Mouse (Mus musculus) MEL (cell line): ENCODE measurements around the gene Ifnar2. TPM values are rescaled to one million over a fixed set of nuclear protein-coding genes. Genes with fewer than 3 reads are reported as not detected.

Experiments
- DNase-seq: peaks from one replicate; pipeline ENCODE4 v3.0.0; 2011; ENCODE audit warnings: low read depth, low spot score
- H3K27ac ChIP-seq: 2 replicates; pipeline ENCODE4 v1.5.1; 2012; ENCODE audit warnings: low read depth, mild to moderate bottlenecking, control low read depth, low read length, moderate library complexity; ENCODE audit not compliant: control insufficient read depth
- H3K27me3 ChIP-seq, 2 experiments: fragments of 150-350 bp in 1 of 2; sonication (generic) in 1 of 2; 2 replicates each; pipeline ENCODE4 v1.6.1; 2012; ENCODE audit warnings: low read length in 2 of 2, mild to moderate bottlenecking in 2 of 2, improper control_type of control experiment in 1 of 2, moderate library complexity in 1 of 2; ENCODE audit not compliant: insufficient read depth in 2 of 2, control insufficient read depth in 1 of 2
- H3K36me3 ChIP-seq, 2 experiments: 2 replicates each; pipeline ENCODE4 v1.6.1; 2012 to 2014; ENCODE audit warnings: low read length in 2 of 2, improper control_type of control experiment in 1 of 2, inconsistent platforms in 1 of 2, mild to moderate bottlenecking in 1 of 2; ENCODE audit not compliant: insufficient read depth in 2 of 2, control insufficient read depth in 1 of 2
- H3K4me1 ChIP-seq, 2 experiments: fragments of 150-350 bp in 1 of 2; sonication (generic) in 1 of 2; 2 replicates each; pipeline ENCODE4 v1.6.1; 2012; ENCODE audit warnings: low read length in 2 of 2, improper control_type of control experiment in 1 of 2, mild to moderate bottlenecking in 1 of 2; ENCODE audit not compliant: insufficient read depth in 2 of 2, control insufficient read depth in 1 of 2
- H3K4me3 ChIP-seq, 2 experiments: fragments of 150-350 bp in 1 of 2; sonication (generic) in 1 of 2; 2 replicates each; pipeline ENCODE4 v1.5.1; 2012; ENCODE audit warnings: low read depth in 2 of 2, low read length in 2 of 2, mild to moderate bottlenecking in 2 of 2, moderate library complexity in 2 of 2, control low read depth in 1 of 2, improper control_type of control experiment in 1 of 2; ENCODE audit not compliant: control insufficient read depth in 1 of 2, insufficient read depth in 1 of 2
- H3K79me2 ChIP-seq: 2 replicates; pipeline ENCODE4 v1.6.1; 2012; ENCODE audit warnings: mild to moderate bottlenecking, low read length, moderate library complexity; ENCODE audit not compliant: control insufficient read depth, poor library complexity, insufficient read depth
- H3K9ac ChIP-seq: 2 replicates; pipeline ENCODE4 v1.6.1; 2012; ENCODE audit warnings: low read depth, mild to moderate bottlenecking, control low read depth, low read length, moderate library complexity; ENCODE audit not compliant: control insufficient read depth, poor library complexity, severe bottlenecking
- H3K9me3 ChIP-seq: fragments of 150-350 bp; sonication (generic); replicated peaks from 2 replicates; pipeline ENCODE4 v1.6.1; 2012; ENCODE audit warnings: mild to moderate bottlenecking, low read length, improper control_type of control experiment, moderate library complexity; ENCODE audit not compliant: insufficient read depth
- BHLHE40 ChIP-seq: IDR thresholded peaks from 2 replicates; pipeline ENCODE4 v1.6.1; 2012; ENCODE audit warnings: low read depth, mild to moderate bottlenecking, inconsistent platforms, low read length, improper control_type of control experiment, borderline replicate concordance
- CHD1 ChIP-seq: IDR thresholded peaks from 2 replicates; pipeline ENCODE4 v1.6.1; 2012; ENCODE audit warnings: low read depth, mild to moderate bottlenecking, inconsistent platforms, low read length, improper control_type of control experiment
- CHD2 ChIP-seq: IDR thresholded peaks from 2 replicates; pipeline ENCODE4 v1.6.1; 2011; ENCODE audit warnings: low read length, improper control_type of control experiment
- E2F4 ChIP-seq: IDR thresholded peaks from 2 replicates; pipeline ENCODE4 v1.6.1; 2011; ENCODE audit warnings: low read depth, low read length, improper control_type of control experiment, borderline replicate concordance
- EP300 ChIP-seq, 2 experiments: IDR thresholded peaks; 2 replicates each; pipeline ENCODE4 v1.6.1; 2011; ENCODE audit warnings: improper control_type of control experiment in 2 of 2, low read length in 2 of 2, low read depth in 1 of 2, mild to moderate bottlenecking in 1 of 2
- ETS1 ChIP-seq: IDR thresholded peaks from 2 replicates; pipeline ENCODE4 v1.6.1; 2012; ENCODE audit warnings: low read depth, mild to moderate bottlenecking, inconsistent platforms, low read length, improper control_type of control experiment, moderate library complexity
- GATA1 ChIP-seq: IDR thresholded peaks from 2 replicates; pipeline ENCODE4 v1.6.1; 2011; ENCODE audit warnings: low read depth, low read length, improper control_type of control experiment
- HCFC1 ChIP-seq: IDR thresholded peaks from 2 replicates; pipeline ENCODE4 v1.6.1; 2012; ENCODE audit warnings: low read depth, mild to moderate bottlenecking, inconsistent platforms, low read length, improper control_type of control experiment, moderate library complexity
- JUND ChIP-seq: IDR thresholded peaks from 2 replicates; pipeline ENCODE4 v1.6.1; 2011; ENCODE audit warnings: low read depth, mild to moderate bottlenecking, improper control_type of control experiment, low read length
- KAT2A ChIP-seq: conservative IDR thresholded peaks from 2 replicates; pipeline ENCODE4 v1.6.1; 2012; ENCODE audit warnings: low read depth, low read length, improper control_type of control experiment, inconsistent platforms
- MAFK ChIP-seq: IDR thresholded peaks from 2 replicates; pipeline ENCODE4 v1.6.1; 2011; ENCODE audit warnings: low read depth, mild to moderate bottlenecking, low read length, improper control_type of control experiment, borderline replicate concordance
- MAX ChIP-seq: IDR thresholded peaks from 2 replicates; pipeline ENCODE4 v1.6.1; 2011; ENCODE audit warnings: low read length, improper control_type of control experiment
- MAZ ChIP-seq: IDR thresholded peaks from 2 replicates; pipeline ENCODE4 v1.6.1; 2012; ENCODE audit warnings: low read depth, mild to moderate bottlenecking, inconsistent platforms, low read length, improper control_type of control experiment
- MXI1 ChIP-seq: IDR thresholded peaks from 2 replicates; pipeline ENCODE4 v1.6.1; 2011; ENCODE audit warnings: mild to moderate bottlenecking, low read depth, low read length, improper control_type of control experiment
- MYB ChIP-seq: IDR thresholded peaks from 2 replicates; pipeline ENCODE4 v1.6.1; 2011; ENCODE audit warnings: mild to moderate bottlenecking, low read depth, low read length, improper control_type of control experiment
- MYC ChIP-seq: IDR thresholded peaks from 2 replicates; pipeline ENCODE4 v1.6.1; 2011; ENCODE audit warnings: low read depth, mild to moderate bottlenecking, low read length, improper control_type of control experiment, moderate library complexity
- NELFE ChIP-seq: IDR thresholded peaks from 2 replicates; pipeline ENCODE4 v1.6.1; 2011; ENCODE audit warnings: low read depth, low read length, improper control_type of control experiment
- POLR2A ChIP-seq, 2 experiments: IDR thresholded peaks; 2 replicates each; pipeline ENCODE4 v1.6.1; 2011 to 2012; ENCODE audit warnings: low read length in 2 of 2, mild to moderate bottlenecking in 2 of 2, control low read depth in 1 of 2, improper control_type of control experiment in 1 of 2, low read depth in 1 of 2, moderate library complexity in 1 of 2; ENCODE audit not compliant: control insufficient read depth in 1 of 2, insufficient read depth in 1 of 2, poor library complexity in 1 of 2
- POLR2AphosphoS2 ChIP-seq: IDR thresholded peaks from 2 replicates; pipeline ENCODE4 v1.6.1; 2011; ENCODE audit warnings: low read length, improper control_type of control experiment
- POLR2AphosphoS5 ChIP-seq: IDR thresholded peaks from 2 replicates; pipeline ENCODE4 v1.6.1; 2012; ENCODE audit warnings: low read depth, borderline replicate concordance, mild to moderate bottlenecking, inconsistent platforms, low read length, moderate library complexity, mixed read lengths
- RCOR1 ChIP-seq: IDR thresholded peaks from 2 replicates; pipeline ENCODE4 v1.6.1; 2012; ENCODE audit warnings: low read depth, mild to moderate bottlenecking, inconsistent platforms, low read length, improper control_type of control experiment
- SIN3A ChIP-seq: IDR thresholded peaks from 2 replicates; pipeline ENCODE4 v1.6.1; 2012; ENCODE audit warnings: low read length, improper control_type of control experiment, inconsistent platforms
- SMC3 ChIP-seq: IDR thresholded peaks from 2 replicates; pipeline ENCODE4 v1.6.1; 2011; ENCODE audit warnings: low read depth, low read length, improper control_type of control experiment
- TAL1 ChIP-seq: IDR thresholded peaks from 2 replicates; pipeline ENCODE4 v1.6.1; 2012; ENCODE audit warnings: mild to moderate bottlenecking, inconsistent platforms, low read length, moderate library complexity, mixed read lengths
- TBP ChIP-seq: IDR thresholded peaks from 2 replicates; pipeline ENCODE4 v1.8.0; 2011; ENCODE audit warnings: low read depth, low read length, improper control_type of control experiment
- TCF12 ChIP-seq: IDR thresholded peaks from 2 replicates; pipeline ENCODE4 v1.6.1; 2014; ENCODE audit warnings: low read depth, mild to moderate bottlenecking, inconsistent platforms, low read length, improper control_type of control experiment, moderate library complexity
- UBTF ChIP-seq: IDR thresholded peaks from 2 replicates; pipeline ENCODE4 v1.6.1; 2012; ENCODE audit warnings: low read depth, mild to moderate bottlenecking, inconsistent platforms, low read length, improper control_type of control experiment, moderate library complexity, borderline replicate concordance; ENCODE audit not compliant: insufficient read depth
- USF2 ChIP-seq, 2 experiments: IDR thresholded peaks; 2 replicates each; pipeline ENCODE4 v1.6.1; 2011 to 2012; ENCODE audit warnings: improper control_type of control experiment in 2 of 2, low read length in 2 of 2, borderline replicate concordance in 1 of 2, inconsistent platforms in 1 of 2, low read depth in 1 of 2, mild to moderate bottlenecking in 1 of 2; ENCODE audit not compliant: insufficient read depth in 1 of 2
- ZC3H11A ChIP-seq: IDR thresholded peaks from 2 replicates; pipeline ENCODE4 v1.6.1; 2012; ENCODE audit warnings: low read depth, mild to moderate bottlenecking, inconsistent platforms, low read length, improper control_type of control experiment
- ZKSCAN1 ChIP-seq: IDR thresholded peaks from 2 replicates; pipeline ENCODE4 v1.6.1; 2012; ENCODE audit warnings: low read depth, mild to moderate bottlenecking, inconsistent platforms, low read length, improper control_type of control experiment, moderate library complexity
- ZMIZ1 ChIP-seq: IDR thresholded peaks from 2 replicates; pipeline ENCODE4 v1.6.1; 2012; ENCODE audit warnings: low read depth, mild to moderate bottlenecking, inconsistent platforms, low read length, improper control_type of control experiment, moderate library complexity
- ZNF384 ChIP-seq: IDR thresholded peaks from 2 replicates; pipeline ENCODE4 v1.6.1; 2012; ENCODE audit warnings: low read depth, mild to moderate bottlenecking, inconsistent platforms, low read length, improper control_type of control experiment
- polyA plus RNA-seq, 2 experiments: library from polyadenylated mRNA; stranded (reverse) in 1 of 2; unstranded in 1 of 2; fragments of >175 nt in 1 of 2; fragments of >200 nt in 1 of 2; gene quantifications; 2 replicates each; pipeline versions ENCODE4 v1.2.1 to v1.2.4; 2012; ENCODE audit warnings: low replicate concordance in 2 of 2, low read depth in 1 of 2; ENCODE audit not compliant: insufficient read length in 2 of 2, insufficient read depth in 1 of 2, missing spikeins in 1 of 2
- total RNA-seq: library from RNA; depleted of rRNA; stranded (reverse); fragments of 300-350 nt; gene quantifications from 2 replicates; pipeline ENCODE4 v1.2.3, GENCODE M21; 2012

Gene Ifnar2
- total and polyA plus RNA-seq, 3 experiments = 21.8 to 38.3 TPM; not detected in 1

DNA sequence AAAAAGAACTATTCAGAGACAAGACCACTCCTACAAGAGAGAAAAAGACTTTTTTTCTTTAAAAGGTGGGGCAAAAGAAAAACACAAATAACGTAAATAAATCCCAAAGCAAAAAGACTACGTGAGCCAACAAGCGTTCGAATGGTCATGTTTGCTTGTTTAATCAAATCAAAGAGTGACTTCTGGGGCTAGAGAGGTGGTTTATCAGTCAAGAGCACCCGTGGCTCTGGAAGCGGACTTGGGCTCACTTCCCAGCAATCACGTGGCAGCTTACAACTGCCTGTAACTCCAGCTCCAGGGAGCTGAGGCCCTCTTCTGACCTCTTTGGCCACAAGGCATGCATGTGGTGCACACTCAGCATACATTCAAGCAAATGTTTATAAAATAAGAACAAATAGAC lies 68.8 kb downstream of the Ifnar2 start (continued):
- TF ChIP-seq MYB (peak; percentile 61; the same call in 1 of the 2 replicates), MAZ (no peak), POLR2A (IDR thresholded peaks at IDR 0.05; ENCODE audit: control insufficient read depth in 1 of 2, insufficient read depth in 1 of 2, low read depth in 1 of 2, low read length in 2 of 2, poor library complexity in 1 of 2) (0 out of 4 replicates have a peak, but pooled peaks of 1 of the 2 experiments have one; percentile 20), USF2 (IDR thresholded peaks at IDR 0.05; ENCODE audit: borderline replicate concordance in 1 of 2, insufficient read depth in 1 of 2, low read depth in 1 of 2, low read length in 2 of 2) (0 out of 4 replicates have a peak, but pooled peaks of 1 of the 2 experiments have one; percentile 66), BHLHE40 (peak; percentile 96), EP300 (IDR thresholded peaks at IDR 0.05; ENCODE audit: low read depth in 1 of 2, low read length in 2 of 2) (peak; percentile 71 to 90), POLR2AphosphoS5 (no peak), NELFE (no peak), ZC3H11A (no peak), GATA1 (peak; percentile 90), ZKSCAN1 (no peak), SIN3A (peak; percentile 82), ZNF384 (0 out of 2 replicates have a peak, but pooled peaks have one; percentile 52), POLR2AphosphoS2 (no peak), MXI1 (peak; percentile 88), TBP (no peak), JUND (0 out of 2 replicates have a peak, but pooled peaks have one; percentile 50), CHD1 (no peak; the same call in 1 of the 2 replicates), TAL1 (peak; percentile 84), SMC3 (no peak), ETS1 (peak; percentile 73; the same call in 1 of the 2 replicates), MYC (peak; percentile 91)

DNA sequence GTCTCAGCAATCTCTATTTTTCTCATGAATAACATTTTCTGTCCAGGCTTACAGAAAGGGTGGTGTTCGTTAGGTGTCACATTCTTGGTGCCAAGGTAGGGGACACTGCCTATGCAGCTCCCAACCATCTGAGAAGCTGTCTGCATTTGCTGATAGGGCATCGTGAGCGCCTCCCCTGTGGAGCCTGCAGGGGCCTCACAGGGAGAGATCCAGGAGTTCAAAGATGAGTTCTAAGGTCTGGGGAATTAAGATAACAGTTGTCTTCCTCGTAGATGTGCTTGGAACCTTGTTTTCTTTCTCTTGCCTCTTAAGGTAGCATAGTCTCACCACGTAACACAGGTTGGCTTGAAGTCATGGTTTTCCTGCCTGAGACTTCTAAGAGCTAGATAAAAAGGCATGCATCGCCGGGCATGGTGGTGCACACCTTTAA lies 69.2 kb downstream of the Ifnar2 start:
- Histone ChIP-seq H3K27me3 (no peaks in the 10 kb centered on the region), H3K79me2 (no peaks in the 10 kb centered on the region), H3K4me1 (peaks cover 18 to 33% of the 10 kb centered on the region in 2 experiments), H3K27ac (peak overlapping the region; percentile 99), H3K36me3 (peaks cover 0 to 28% of the 10 kb centered on the region in 2 experiments; a peak in 2 of 4 replicates), H3K9me3 (no peaks in the 10 kb centered on the region), H3K4me3 (no peak overlapping the region), H3K9ac (peak overlapping the region; percentile 46)
- peak; percentile 94 for DNase-seq
- TF ChIP-seq SIN3A (peak; percentile 78), CHD2 (no peak), NELFE (no peak), MYC (peak; percentile 46; the same call in 1 of the 2 replicates), JUND (no peak), MAZ (peak; percentile 60; the same call in 1 of the 2 replicates), MXI1 (peak; percentile 56; the same call in 1 of the 2 replicates), MAX (0 out of 2 replicates have a peak, but pooled peaks have one; percentile 17), MYB (peak; percentile 48; the same call in 1 of the 2 replicates), POLR2A (IDR thresholded peaks at IDR 0.05; ENCODE audit: control insufficient read depth in 1 of 2, insufficient read depth in 1 of 2, low read depth in 1 of 2, low read length in 2 of 2, poor library complexity in 1 of 2) (no peak), TAL1 (peak; percentile 91), HCFC1 (peak; percentile 21; the same call in 1 of the 2 replicates), ZMIZ1 (peak; percentile 24; the same call in 1 of the 2 replicates), ZKSCAN1 (no peak), USF2 (IDR thresholded peaks at IDR 0.05; ENCODE audit: borderline replicate concordance in 1 of 2, insufficient read depth in 1 of 2, low read depth in 1 of 2, low read length in 2 of 2) (no peak), RCOR1 (peak; percentile 70), EP300 (IDR thresholded peaks at IDR 0.05; ENCODE audit: low read depth in 1 of 2, low read length in 2 of 2) (peak; percentile 94 to 96), UBTF (0 out of 2 replicates have a peak, but pooled peaks have one; percentile 75), TCF12 (peak; percentile 98), GATA1 (peak; percentile 95), E2F4 (no peak), KAT2A (no peak), TBP (peak; percentile 86), BHLHE40 (peak; percentile 74), MAFK (no peak)
